Mouse (Mus musculus): ENCODE measurements around the gene Col27a1. TPM values are rescaled to one million over a fixed set of nuclear protein-coding genes. Genes with fewer than 3 reads are reported as not detected.

Gene Col27a1
- polyA plus RNA-seq, 1 experiment from 2014 or later, result 1.5 TPM

- H3K4me3 ChIP-seq (replicated peaks), result no peak overlapping the region
- DNase-seq (no peak), ATAC-seq (ENCODE audit: low read depth) (no peak)
- no peak overlapping the region for H3K27ac ChIP-seq
- no peaks in the 10 kb centered on the region for H3K27me3 ChIP-seq
- 82% methylated on average over 1 of the region's 1 CpGs for WGBS (ENCODE audit: insufficient replicate concordance)
- no peak overlapping the region for H3K9ac ChIP-seq
- H3K4me2 ChIP-seq, result no peak overlapping the region
- no peaks in the 10 kb centered on the region for H3K4me1 ChIP-seq (replicated peaks)
- H3K36me3 ChIP-seq, result 0 out of 2 replicates have a peak, but pooled peaks cover 3% of the 10 kb centered on the region
- no peaks in the 10 kb centered on the region for H3K9me3 ChIP-seq (replicated peaks)
These were observed 49.1 kb downstream of the Col27a1 start for GRCm38 (mm10) chr4:63262941-63263340.

GRCm38 (mm10) chr4:63266276-63266675, 52.5 kb downstream of the Col27a1 start:
- Histone ChIP-seq H3K36me3 (0 out of 2 replicates have a peak, but pooled peaks cover 3% of the 10 kb centered on the region), H3K9me3 (replicated peaks) (no peaks in the 10 kb centered on the region), H3K27ac (no peak overlapping the region), H3K4me1 (replicated peaks) (no peaks in the 10 kb centered on the region), H3K9ac (no peak overlapping the region), H3K4me2 (no peak overlapping the region), H3K4me3 (replicated peaks) (no peak overlapping the region), H3K27me3 (no peaks in the 10 kb centered on the region)
- ATAC-seq (ENCODE audit: low read depth), result no peak
- no peak for DNase-seq
- 60% methylated on average over 6 of the region's 6 CpGs for WGBS (ENCODE audit: insufficient replicate concordance)

- Histone ChIP-seq H3K27me3 (no peaks in the 10 kb centered on the region), H3K36me3 (0 out of 2 replicates have a peak, but pooled peaks cover 3% of the 10 kb centered on the region), H3K9ac (no peak overlapping the region), H3K27ac (no peak overlapping the region), H3K4me3 (replicated peaks) (no peak overlapping the region), H3K4me2 (no peak overlapping the region), H3K9me3 (replicated peaks) (no peaks in the 10 kb centered on the region), H3K4me1 (replicated peaks) (no peaks in the 10 kb centered on the region)
- DNase-seq (no peak), ATAC-seq (ENCODE audit: low read depth) (no peak)
- 85% methylated on average over 4 of the region's 4 CpGs for WGBS (ENCODE audit: insufficient replicate concordance)
These were observed 53.3 kb downstream of the Col27a1 start for GRCm38 (mm10) chr4:63267121-63267520.

GRCm38 (mm10) chr4:63267586-63267985, 53.8 kb downstream of the Col27a1 start:
- Histone ChIP-seq H3K4me2 (no peak overlapping the region), H3K4me3 (replicated peaks) (no peak overlapping the region), H3K9me3 (replicated peaks) (no peaks in the 10 kb centered on the region), H3K36me3 (0 out of 2 replicates have a peak, but pooled peaks cover 7% of the 10 kb centered on the region), H3K4me1 (replicated peaks) (no peaks in the 10 kb centered on the region), H3K27me3 (no peaks in the 10 kb centered on the region), H3K9ac (no peak overlapping the region), H3K27ac (no peak overlapping the region)
- WGBS (ENCODE audit: insufficient replicate concordance), result 51% methylated on average over 1 of the region's 1 CpGs
- DNase-seq, result no peak
- no peak for ATAC-seq (ENCODE audit: low read depth)

GRCm38 (mm10) chr4:63268777-63269176, 55.0 kb downstream of the Col27a1 start:
- DNase-seq (no peak), ATAC-seq (ENCODE audit: low read depth) (no peak)
- Histone ChIP-seq H3K9me3 (replicated peaks) (no peaks in the 10 kb centered on the region), H3K27ac (no peak overlapping the region), H3K4me1 (replicated peaks) (no peaks in the 10 kb centered on the region), H3K9ac (no peak overlapping the region), H3K36me3 (0 out of 2 replicates have a peak, but pooled peaks cover 7% of the 10 kb centered on the region), H3K4me3 (replicated peaks) (no peak overlapping the region), H3K27me3 (no peaks in the 10 kb centered on the region), H3K4me2 (no peak overlapping the region)
- WGBS (ENCODE audit: insufficient replicate concordance), result 23% methylated on average over 4 of the region's 4 CpGs

- no peak overlapping the region for H3K27ac ChIP-seq
- 50% methylated on average over 1 of the region's 1 CpGs for WGBS (ENCODE audit: insufficient replicate concordance)
- H3K4me3 ChIP-seq (replicated peaks), result no peak overlapping the region
- H3K9ac ChIP-seq, result no peak overlapping the region
- H3K9me3 ChIP-seq (replicated peaks), result no peaks in the 10 kb centered on the region
- DNase-seq, result no peak
- H3K27me3 ChIP-seq, result no peaks in the 10 kb centered on the region
- H3K4me1 ChIP-seq (replicated peaks), result no peaks in the 10 kb centered on the region
- 0 out of 2 replicates have a peak, but pooled peaks cover 4% of the 10 kb centered on the region for H3K36me3 ChIP-seq
- no peak for ATAC-seq (ENCODE audit: low read depth)
- H3K4me2 ChIP-seq, result no peak overlapping the region
These were observed 60.7 kb downstream of the Col27a1 start for GRCm38 (mm10) chr4:63274516-63274915.

- no peaks in the 10 kb centered on the region for H3K27me3 ChIP-seq
- no peak for DNase-seq
- WGBS (ENCODE audit: insufficient replicate concordance), result 57% methylated on average over 8 of the region's 8 CpGs
These were observed 61.4 kb downstream of the Col27a1 start for GRCm38 (mm10) chr4:63275251-63275650.

GRCm38 (mm10) chr4:63276571-63276970, 62.8 kb downstream of the Col27a1 start:
- WGBS (ENCODE audit: insufficient replicate concordance), result 71% methylated on average over 1 of the region's 1 CpGs
- no peak for DNase-seq

More at GRCm38 (mm10) chr4:63275251-63275650, 61.4 kb downstream of the Col27a1 start:
- ATAC-seq (ENCODE audit: low read depth), result no peak
- H3K36me3 ChIP-seq, result 0 out of 2 replicates have a peak, but pooled peaks cover 4% of the 10 kb centered on the region
- H3K4me1 ChIP-seq (replicated peaks), result no peaks in the 10 kb centered on the region
- H3K27ac ChIP-seq, result no peak overlapping the region
- H3K4me3 ChIP-seq (replicated peaks), result no peak overlapping the region
- no peaks in the 10 kb centered on the region for H3K9me3 ChIP-seq (replicated peaks)
- H3K4me2 ChIP-seq, result no peak overlapping the region
- H3K9ac ChIP-seq, result no peak overlapping the region

GRCm38 (mm10) chr4:63278821-63279220, 65.0 kb downstream of the Col27a1 start:
- Histone ChIP-seq H3K27ac (no peak overlapping the region), H3K9me3 (replicated peaks) (no peaks in the 10 kb centered on the region), H3K4me3 (replicated peaks) (no peak overlapping the region), H3K36me3 (no peaks in the 10 kb centered on the region), H3K27me3 (no peaks in the 10 kb centered on the region), H3K9ac (no peak overlapping the region), H3K4me1 (replicated peaks) (no peaks in the 10 kb centered on the region), H3K4me2 (no peak overlapping the region)
- no peak for ATAC-seq (ENCODE audit: low read depth)
- DNase-seq, result no peak
- 66% methylated on average over 7 of the region's 7 CpGs for WGBS (ENCODE audit: insufficient replicate concordance)

More at GRCm38 (mm10) chr4:63276571-63276970, 62.8 kb downstream of the Col27a1 start:
- Histone ChIP-seq H3K27ac (no peak overlapping the region), H3K4me3 (replicated peaks) (no peak overlapping the region), H3K36me3 (0 out of 2 replicates have a peak, but pooled peaks cover 4% of the 10 kb centered on the region), H3K9ac (no peak overlapping the region), H3K9me3 (replicated peaks) (no peaks in the 10 kb centered on the region), H3K4me1 (replicated peaks) (no peaks in the 10 kb centered on the region), H3K27me3 (no peaks in the 10 kb centered on the region), H3K4me2 (no peak overlapping the region)
- no peak for ATAC-seq (ENCODE audit: low read depth)

GRCm38 (mm10) chr4:63281694-63282093, 67.9 kb downstream of the Col27a1 start:
- H3K9me3 ChIP-seq (replicated peaks), result no peaks in the 10 kb centered on the region
- ATAC-seq (ENCODE audit: low read depth), result no peak
- no peak overlapping the region for H3K4me3 ChIP-seq (replicated peaks)
- H3K36me3 ChIP-seq, result peaks cover 2% of the 10 kb centered on the region; the same call in 1 of the 2 replicates
- H3K4me1 ChIP-seq (replicated peaks), result no peaks in the 10 kb centered on the region
- WGBS (ENCODE audit: insufficient replicate concordance), result 65% methylated on average over 6 of the region's 6 CpGs
- DNase-seq, result no peak
- H3K27me3 ChIP-seq, result no peaks in the 10 kb centered on the region
- no peak overlapping the region for H3K4me2 ChIP-seq
- H3K9ac ChIP-seq, result no peak overlapping the region
- H3K27ac ChIP-seq, result no peak overlapping the region

GRCm38 (mm10) chr4:63283319-63283718, 69.5 kb downstream of the Col27a1 start:
- DNase-seq, result no peak
- no peak for ATAC-seq (ENCODE audit: low read depth)

GRCm38 (mm10) chr4:63286034-63286433, 72.2 kb downstream of the Col27a1 start:
- H3K27ac ChIP-seq, result no peak overlapping the region
- no peak overlapping the region for H3K4me2 ChIP-seq
- H3K9me3 ChIP-seq (replicated peaks), result no peaks in the 10 kb centered on the region
- 66% methylated on average over 4 of the region's 4 CpGs for WGBS (ENCODE audit: insufficient replicate concordance)
- H3K9ac ChIP-seq, result no peak overlapping the region
- ATAC-seq (ENCODE audit: low read depth) (no peak), DNase-seq (no peak)
- peaks cover 2% of the 10 kb centered on the region; the same call in 1 of the 2 replicates for H3K36me3 ChIP-seq
- H3K4me1 ChIP-seq (replicated peaks), result no peaks in the 10 kb centered on the region
- H3K4me3 ChIP-seq (replicated peaks), result no peak overlapping the region
- no peaks in the 10 kb centered on the region for H3K27me3 ChIP-seq

More at GRCm38 (mm10) chr4:63283319-63283718, 69.5 kb downstream of the Col27a1 start:
- Histone ChIP-seq H3K4me2 (no peak overlapping the region), H3K27me3 (no peaks in the 10 kb centered on the region), H3K27ac (no peak overlapping the region), H3K4me3 (replicated peaks) (no peak overlapping the region), H3K9me3 (replicated peaks) (no peaks in the 10 kb centered on the region), H3K36me3 (peaks cover 2% of the 10 kb centered on the region; the same call in 1 of the 2 replicates), H3K4me1 (replicated peaks) (no peaks in the 10 kb centered on the region), H3K9ac (no peak overlapping the region)
- WGBS (ENCODE audit: insufficient replicate concordance), result 52% methylated on average over 5 of the region's 5 CpGs

Data from liver, embryonic 13.5 days (tissue).